Mouse (Mus musculus): ENCODE data around the gene Usp48. TPM values are rescaled to one million over a fixed set of nuclear protein-coding genes. Genes with fewer than 3 reads are reported as not detected.
A peak's percentile ranks its signal among the peaks of the same experiment; 100 is the strongest.

Gene Usp48
- polyA plus RNA-seq, 1 experiment from 2014 or later = 70.3 TPM

GRCm38 (mm10) chr4:137627476-137628235 is 34.1 kb downstream of the Usp48 start:
- 85% methylated on average over 8 of the region's 8 CpGs for WGBS
- DNase-seq (ENCODE audit: low spot score) (no peak), ATAC-seq (replicated peaks; ENCODE audit: low FRiP score) (no peak)

GRCm38 (mm10) chr4:137628400-137628799 is 34.8 kb downstream of the Usp48 start:
- ATAC-seq (replicated peaks; ENCODE audit: low FRiP score) (no peak), DNase-seq (ENCODE audit: low spot score) (no peak)
- no peak overlapping the region for H3K4me2 ChIP-seq
- H3K27ac ChIP-seq (ENCODE audit: low read depth, low read length) = no peak overlapping the region
- H3K36me3 ChIP-seq (ENCODE audit: control insufficient read depth, insufficient read depth, low read length) = peaks cover 59% of the 10 kb centered on the region
- WGBS = 88% methylated on average over 6 of the region's 6 CpGs
- H3K27me3 ChIP-seq (replicated peaks; ENCODE audit: control insufficient read depth, insufficient read depth, low read length) = no peaks in the 10 kb centered on the region
- H3K4me1 ChIP-seq (replicated peaks; ENCODE audit: control insufficient read depth, insufficient read depth, low read length) = no peaks in the 10 kb centered on the region
- H3K9me3 ChIP-seq (ENCODE audit: control insufficient read depth, low read length) = no peaks in the 10 kb centered on the region
- no peak overlapping the region for H3K4me3 ChIP-seq (ENCODE audit: low read depth, low read length)
- no peak overlapping the region for H3K9ac ChIP-seq (ENCODE audit: low read depth, low read length)

More at GRCm38 (mm10) chr4:137627476-137628235, 34.1 kb downstream of the Usp48 start:
- H3K36me3 ChIP-seq (ENCODE audit: control insufficient read depth, insufficient read depth, low read length) = peaks cover 61% of the 10 kb centered on the region
- no peak overlapping the region for H3K4me3 ChIP-seq (ENCODE audit: low read depth, low read length)
- no peak overlapping the region for H3K4me2 ChIP-seq
- no peaks in the 10 kb centered on the region for H3K27me3 ChIP-seq (replicated peaks; ENCODE audit: control insufficient read depth, insufficient read depth, low read length)
- no peak overlapping the region for H3K9ac ChIP-seq (ENCODE audit: low read depth, low read length)
- no peaks in the 10 kb centered on the region for H3K4me1 ChIP-seq (replicated peaks; ENCODE audit: control insufficient read depth, insufficient read depth, low read length)
- H3K9me3 ChIP-seq (ENCODE audit: control insufficient read depth, low read length) = no peaks in the 10 kb centered on the region
- H3K27ac ChIP-seq (ENCODE audit: low read depth, low read length) = no peak overlapping the region

GRCm38 (mm10) chr4:137629354-137629753 is 35.8 kb downstream of the Usp48 start:
- ATAC-seq (replicated peaks; ENCODE audit: low FRiP score) (no peak), DNase-seq (ENCODE audit: low spot score) (no peak)
- 88% methylated on average over 7 of the region's 7 CpGs for WGBS
- H3K36me3 ChIP-seq (ENCODE audit: control insufficient read depth, insufficient read depth, low read length) = peaks cover 57% of the 10 kb centered on the region
- H3K27me3 ChIP-seq (replicated peaks; ENCODE audit: control insufficient read depth, insufficient read depth, low read length) = no peaks in the 10 kb centered on the region
- H3K9ac ChIP-seq (ENCODE audit: low read depth, low read length) = no peak overlapping the region
- H3K4me1 ChIP-seq (replicated peaks; ENCODE audit: control insufficient read depth, insufficient read depth, low read length) = no peaks in the 10 kb centered on the region
- no peak overlapping the region for H3K27ac ChIP-seq (ENCODE audit: low read depth, low read length)
- H3K4me2 ChIP-seq = no peak overlapping the region
- H3K9me3 ChIP-seq (ENCODE audit: control insufficient read depth, low read length) = no peaks in the 10 kb centered on the region
- no peak overlapping the region for H3K4me3 ChIP-seq (ENCODE audit: low read depth, low read length)

- Histone ChIP-seq H3K9ac (ENCODE audit: low read depth, low read length) (no peak overlapping the region), H3K9me3 (ENCODE audit: control insufficient read depth, low read length) (no peaks in the 10 kb centered on the region), H3K27ac (ENCODE audit: low read depth, low read length) (no peak overlapping the region), H3K4me1 (replicated peaks; ENCODE audit: control insufficient read depth, insufficient read depth, low read length) (no peaks in the 10 kb centered on the region), H3K4me2 (no peak overlapping the region), H3K4me3 (ENCODE audit: low read depth, low read length) (no peak overlapping the region), H3K36me3 (ENCODE audit: control insufficient read depth, insufficient read depth, low read length) (peaks cover 54% of the 10 kb centered on the region), H3K27me3 (replicated peaks; ENCODE audit: control insufficient read depth, insufficient read depth, low read length) (no peaks in the 10 kb centered on the region)
- ATAC-seq (replicated peaks; ENCODE audit: low FRiP score) = no peak
- WGBS = 80% methylated on average over 2 of the region's 2 CpGs
- no peak for DNase-seq (ENCODE audit: low spot score)
Measured at GRCm38 (mm10) chr4:137630153-137630552, 36.6 kb downstream of the Usp48 start.

- H3K4me3 ChIP-seq (ENCODE audit: low read depth, low read length) = no peak overlapping the region
- WGBS = 76% methylated on average over 3 of the region's 3 CpGs
- no peak overlapping the region for H3K27ac ChIP-seq (ENCODE audit: low read depth, low read length)
- no peak for ATAC-seq (replicated peaks; ENCODE audit: low FRiP score)
- H3K27me3 ChIP-seq (replicated peaks; ENCODE audit: control insufficient read depth, insufficient read depth, low read length) = no peaks in the 10 kb centered on the region
- H3K36me3 ChIP-seq (ENCODE audit: control insufficient read depth, insufficient read depth, low read length) = peaks cover 61% of the 10 kb centered on the region
- DNase-seq (ENCODE audit: low spot score) = no peak
- H3K4me2 ChIP-seq = no peak overlapping the region
- H3K4me1 ChIP-seq (replicated peaks; ENCODE audit: control insufficient read depth, insufficient read depth, low read length) = no peaks in the 10 kb centered on the region
- no peak overlapping the region for H3K9ac ChIP-seq (ENCODE audit: low read depth, low read length)
- no peaks in the 10 kb centered on the region for H3K9me3 ChIP-seq (ENCODE audit: control insufficient read depth, low read length)
Measured at GRCm38 (mm10) chr4:137631596-137631995, 38.0 kb downstream of the Usp48 start.

GRCm38 (mm10) chr4:137633394-137633793 is 39.8 kb downstream of the Usp48 start:
- ATAC-seq (replicated peaks; ENCODE audit: low FRiP score) (no peak), DNase-seq (ENCODE audit: low spot score) (no peak)
- H3K9ac ChIP-seq (ENCODE audit: low read depth, low read length) = no peak overlapping the region
- H3K27ac ChIP-seq (ENCODE audit: low read depth, low read length) = no peak overlapping the region
- no peak overlapping the region for H3K4me3 ChIP-seq (ENCODE audit: low read depth, low read length)
- H3K4me2 ChIP-seq = no peak overlapping the region
- peaks cover 63% of the 10 kb centered on the region for H3K36me3 ChIP-seq (ENCODE audit: control insufficient read depth, insufficient read depth, low read length)
- no peaks in the 10 kb centered on the region for H3K27me3 ChIP-seq (replicated peaks; ENCODE audit: control insufficient read depth, insufficient read depth, low read length)
- no peaks in the 10 kb centered on the region for H3K4me1 ChIP-seq (replicated peaks; ENCODE audit: control insufficient read depth, insufficient read depth, low read length)
- WGBS = 81% methylated on average over 4 of the region's 4 CpGs
- no peaks in the 10 kb centered on the region for H3K9me3 ChIP-seq (ENCODE audit: control insufficient read depth, low read length)

- peaks cover 56% of the 10 kb centered on the region for H3K36me3 ChIP-seq (ENCODE audit: control insufficient read depth, insufficient read depth, low read length)
- 89% methylated on average over 3 of the region's 3 CpGs for WGBS
Measured at GRCm38 (mm10) chr4:137636597-137636996, 43.0 kb downstream of the Usp48 start.

GRCm38 (mm10) chr4:137641556-137641955 is 48.0 kb downstream of the Usp48 start:
- no peak overlapping the region for H3K4me2 ChIP-seq
- H3K9me3 ChIP-seq (ENCODE audit: control insufficient read depth, low read length) = no peaks in the 10 kb centered on the region
- no peak overlapping the region; the same call in 1 of the 2 replicates for H3K27ac ChIP-seq (ENCODE audit: low read depth, low read length)
- ATAC-seq (replicated peaks; ENCODE audit: low FRiP score) = no peak
- no peak for DNase-seq (ENCODE audit: low spot score)
- no peak overlapping the region for H3K4me3 ChIP-seq (ENCODE audit: low read depth, low read length)
- H3K4me1 ChIP-seq (replicated peaks; ENCODE audit: control insufficient read depth, insufficient read depth, low read length) = peaks cover 12% of the 10 kb centered on the region
- peaks cover 50% of the 10 kb centered on the region for H3K36me3 ChIP-seq (ENCODE audit: control insufficient read depth, insufficient read depth, low read length)
- H3K9ac ChIP-seq (ENCODE audit: low read depth, low read length) = no peak overlapping the region
- no peaks in the 10 kb centered on the region for H3K27me3 ChIP-seq (replicated peaks; ENCODE audit: control insufficient read depth, insufficient read depth, low read length)
- WGBS = 73% methylated on average over 5 of the region's 5 CpGs

More at GRCm38 (mm10) chr4:137636597-137636996, 43.0 kb downstream of the Usp48 start:
- Histone ChIP-seq H3K27me3 (replicated peaks; ENCODE audit: control insufficient read depth, insufficient read depth, low read length) (no peaks in the 10 kb centered on the region), H3K27ac (ENCODE audit: low read depth, low read length) (no peak overlapping the region), H3K9ac (ENCODE audit: low read depth, low read length) (no peak overlapping the region), H3K4me1 (replicated peaks; ENCODE audit: control insufficient read depth, insufficient read depth, low read length) (peaks cover 4% of the 10 kb centered on the region; the same call in 1 of the 2 replicates), H3K9me3 (ENCODE audit: control insufficient read depth, low read length) (no peaks in the 10 kb centered on the region), H3K4me2 (no peak overlapping the region), H3K4me3 (ENCODE audit: low read depth, low read length) (no peak overlapping the region)
- ATAC-seq (replicated peaks; ENCODE audit: low FRiP score) (no peak), DNase-seq (ENCODE audit: low spot score) (no peak)

- peak overlapping the region; percentile 10; the same call in 1 of the 2 replicates for H3K4me2 ChIP-seq
- no peak overlapping the region; the same call in 1 of the 2 replicates for H3K27ac ChIP-seq (ENCODE audit: low read depth, low read length)
- no peak for ATAC-seq (replicated peaks; ENCODE audit: low FRiP score)
Measured at GRCm38 (mm10) chr4:137642101-137642500, 48.5 kb downstream of the Usp48 start.

More at GRCm38 (mm10) chr4:137642101-137642500, 48.5 kb downstream of the Usp48 start:
- Histone ChIP-seq H3K9ac (ENCODE audit: low read depth, low read length) (0 out of 2 replicates have a peak overlapping the region, but pooled peaks have one; percentile 26), H3K27me3 (replicated peaks; ENCODE audit: control insufficient read depth, insufficient read depth, low read length) (no peaks in the 10 kb centered on the region), H3K9me3 (ENCODE audit: control insufficient read depth, low read length) (no peaks in the 10 kb centered on the region), H3K4me1 (replicated peaks; ENCODE audit: control insufficient read depth, insufficient read depth, low read length) (peaks cover 12% of the 10 kb centered on the region), H3K4me3 (ENCODE audit: low read depth, low read length) (no peak overlapping the region), H3K36me3 (ENCODE audit: control insufficient read depth, insufficient read depth, low read length) (peaks cover 48% of the 10 kb centered on the region)
- no peak for DNase-seq (ENCODE audit: low spot score)
- WGBS = 66% methylated on average over 2 of the region's 2 CpGs
